Mouse (Mus musculus): ENCODE data around the gene Ppp1r16b.

Ppp1r16b gene

GRCm38 (mm10) chr2:158665098-158665497 lies at the start of gene Ppp1r16b:
TSS of gene Ppp1r16b (plus strand) at chr2:158665398.
- no peak for DNase-seq (ENCODE audit: low spot score)

GRCm38 (mm10) chr2:158615702-158616101 lies 49.5 kb upstream of the Ppp1r16b start:
- DNase-seq (ENCODE audit: low spot score), result no peak

GRCm38 (mm10) chr2:158616296-158616695 lies 48.9 kb upstream of the Ppp1r16b start:
- DNase-seq (ENCODE audit: low spot score), result no peak

GRCm38 (mm10) chr2:158616790-158617189 lies 48.4 kb upstream of the Ppp1r16b start:
- no peak for DNase-seq (ENCODE audit: low spot score)

GRCm38 (mm10) chr2:158624718-158625222 lies 40.4 kb upstream of the Ppp1r16b start, which contains the start of gene Actr5:
TSS of gene Actr5 (plus strand) at chr2:158624888.
- DNase-seq (ENCODE audit: low spot score), result peak; percentile 83

- no peak for DNase-seq (ENCODE audit: low spot score)
Observed at GRCm38 (mm10) chr2:158625231-158625630, 40.0 kb upstream of the Ppp1r16b start.

GRCm38 (mm10) chr2:158625697-158626096 lies 39.5 kb upstream of the Ppp1r16b start:
- no peak for DNase-seq (ENCODE audit: low spot score)

GRCm38 (mm10) chr2:158628858-158629257 lies 36.3 kb upstream of the Ppp1r16b start:
- DNase-seq (ENCODE audit: low spot score), result no peak

GRCm38 (mm10) chr2:158629414-158629813 lies 35.8 kb upstream of the Ppp1r16b start:
- no peak for DNase-seq (ENCODE audit: low spot score)

GRCm38 (mm10) chr2:158631873-158632272 lies 33.3 kb upstream of the Ppp1r16b start:
- no peak for DNase-seq (ENCODE audit: low spot score)

GRCm38 (mm10) chr2:158641869-158642268 lies 23.3 kb upstream of the Ppp1r16b start:
- DNase-seq (ENCODE audit: low spot score), result peak; percentile 49

- DNase-seq (ENCODE audit: low spot score), result no peak
Observed at GRCm38 (mm10) chr2:158642587-158642986, 22.6 kb upstream of the Ppp1r16b start.

- DNase-seq (ENCODE audit: low spot score), result no peak
Observed at GRCm38 (mm10) chr2:158643791-158644190, 21.4 kb upstream of the Ppp1r16b start.

- no peak for DNase-seq (ENCODE audit: low spot score)
Observed at GRCm38 (mm10) chr2:158651159-158651908, 13.9 kb upstream of the Ppp1r16b start.

- peak; percentile 60 for DNase-seq (ENCODE audit: low spot score)
Observed at GRCm38 (mm10) chr2:158652985-158653384, 12.2 kb upstream of the Ppp1r16b start.

- no peak for DNase-seq (ENCODE audit: low spot score)
Observed at GRCm38 (mm10) chr2:158654717-158655116, 10.5 kb upstream of the Ppp1r16b start.

GRCm38 (mm10) chr2:158655806-158656205 lies 9.4 kb upstream of the Ppp1r16b start:
- DNase-seq (ENCODE audit: low spot score), result no peak

- no peak for DNase-seq (ENCODE audit: low spot score)
Observed at GRCm38 (mm10) chr2:158658822-158659221, 6.4 kb upstream of the Ppp1r16b start.

GRCm38 (mm10) chr2:158659346-158659745 lies 5.9 kb upstream of the Ppp1r16b start:
- no peak for DNase-seq (ENCODE audit: low spot score)

- DNase-seq (ENCODE audit: low spot score), result no peak
Observed at GRCm38 (mm10) chr2:158666071-158666800, 1.0 kb downstream of the Ppp1r16b start.

- no peak for DNase-seq (ENCODE audit: low spot score)
Observed at GRCm38 (mm10) chr2:158667022-158667670, 1.9 kb downstream of the Ppp1r16b start.

- DNase-seq (ENCODE audit: low spot score), result no peak
Observed at GRCm38 (mm10) chr2:158667671-158668432, 2.7 kb downstream of the Ppp1r16b start.

All from ovary, postnatal 14 days (tissue).